Mouse (Mus musculus): ENCODE results near the gene Hic2. TPM values are rescaled to one million over a fixed set of nuclear protein-coding genes. Genes with fewer than 3 reads are reported as not detected.
"Not testable (repeated sequence)": the region's sequence is repeated elsewhere in the genome, so short reads cannot be mapped to it uniquely, and the experiment has no call there.

Hic2 gene
- 1 to 10 TPM; 2.0 to 3.7 (median 3.4) TPM for total RNA-seq (2022)

GRCm38 (mm10) chr16:17232794-17233701 lies at the start of gene Hic2:
Gene Hic2, plus strand, starts transcription at chr16:17233572.
- peak; percentile 95 for DNase-seq

- DNase-seq = no peak
These were observed 47.9 kb upstream of the Hic2 start for GRCm38 (mm10) chr16:17185475-17185874.

GRCm38 (mm10) chr16:17193823-17194222 lies 39.5 kb upstream of the Hic2 start:
- no peak for DNase-seq

- DNase-seq = no peak
These were observed 33.0 kb upstream of the Hic2 start for GRCm38 (mm10) chr16:17200121-17200952.

- DNase-seq = peak; percentile 77
These were observed 32.2 kb upstream of the Hic2 start for GRCm38 (mm10) chr16:17200953-17201707.

GRCm38 (mm10) chr16:17201977-17202376 lies 31.4 kb upstream of the Hic2 start:
- DNase-seq = no peak

GRCm38 (mm10) chr16:17202549-17202948 lies 30.8 kb upstream of the Hic2 start, which contains the start of gene Ube2l3:
Gene Ube2l3, minus strand, starts transcription at chr16:17202649.
- no peak for DNase-seq

- DNase-seq = peak; percentile 14
These were observed 28.4 kb upstream of the Hic2 start for GRCm38 (mm10) chr16:17204990-17205389.

GRCm38 (mm10) chr16:17208389-17209361 lies 24.7 kb upstream of the Hic2 start, which contains the start of gene Rimbp3:
Gene Rimbp3, plus strand, starts transcription at chr16:17208603.
- peak; percentile 75 for DNase-seq

GRCm38 (mm10) chr16:17209404-17209960 lies 23.9 kb upstream of the Hic2 start:
- no peak for DNase-seq

- DNase-seq = peak; percentile 80
These were observed 23.2 kb upstream of the Hic2 start for GRCm38 (mm10) chr16:17209981-17210838.

GRCm38 (mm10) chr16:17216934-17217633 lies 16.3 kb upstream of the Hic2 start:
- no peak for DNase-seq

- no peak for DNase-seq
These were observed 13.1 kb upstream of the Hic2 start for GRCm38 (mm10) chr16:17220127-17220733.

- DNase-seq = peak; percentile 83
These were observed 11.2 kb upstream of the Hic2 start for GRCm38 (mm10) chr16:17222197-17222596.

GRCm38 (mm10) chr16:17225584-17225983 lies 7.8 kb upstream of the Hic2 start:
- no peak for DNase-seq

- no peak for DNase-seq
These were observed 6.9 kb upstream of the Hic2 start for GRCm38 (mm10) chr16:17226496-17226895.

- not testable (repeated sequence) for DNase-seq
These were observed 1.8 kb upstream of the Hic2 start for GRCm38 (mm10) chr16:17231523-17231922.

GRCm38 (mm10) chr16:17233702-17234498 lies 528 bp downstream of the Hic2 start:
- no peak for DNase-seq
